Mouse (Mus musculus): ENCODE data around the gene Aldh18a1.

- TF ChIP-seq CTCF (IDR thresholded peaks at IDR 0.05; ENCODE audit: control insufficient read depth, insufficient read depth, insufficient read length) (no peak), USF1 (IDR thresholded peaks at IDR 0.05; ENCODE audit: low read depth) (no peak), FOSL1 (IDR thresholded peaks at IDR 0.05; ENCODE audit: insufficient read depth, low read length, poor library complexity, severe bottlenecking) (no peak), MAX (IDR thresholded peaks at IDR 0.05) (no peak), CEBPB (IDR thresholded peaks at IDR 0.05; ENCODE audit: low read depth) (no peak)
Observed at GRCm38 (mm10) chr19:40637091-40637490, 48.8 kb upstream of the Aldh18a1 start.
